13 mouse cellular contexts compared by ENCODE assay signal in genomic region chr1:73987705-73988201, GRCm38 (mm10).
DNase-seq lines count a peak whose midpoint lies in the region; ATAC-seq and TF ChIP-seq lines count a peak whose summit lies in the region.
"Had no signal": no experiment of that assay in that cellular context is flagged by ENCODE, and none has a peak within 500 bp of the region (broad histone marks: within the 10 kb centered on the region; RNA-seq: fewer than 3 reads in every experiment).

No protein-coding gene starts in this region.

- peaks cover 66% of the 10 kb centered on the region for H3K36me3 ChIP-seq in lung, embryonic 15.5 days
- H3K36me3 ChIP-seq in forebrain, embryonic 11.5 days (ENCODE audit: control insufficient read depth, insufficient read depth, low read length), result no peaks in the 10 kb centered on the region
- H3K36me3 ChIP-seq: forebrain, embryonic 15.5 days had no signal

- 31% methylated on average over 8 of the region's 9 CpGs for WGBS in lung, embryonic 15.5 days
- 61% methylated on average over 6 of the region's 9 CpGs for WGBS in forebrain, embryonic 11.5 days

- ATAC-seq in lung, embryonic 15.5 days (ENCODE audit: borderline replicate concordance, extremely low read depth, low FRiP score, low TSS enrichment), result peak; percentile 52
- ATAC-seq in forebrain, embryonic 11.5 days (replicated peaks; ENCODE audit: low FRiP score), result no peak
- ATAC-seq: forebrain, embryonic 15.5 days had no signal

- H3K27ac ChIP-seq in gastrocnemius, adult 2 months, result peak overlapping the region; percentile 81
- peak overlapping the region; percentile 66 for H3K27ac ChIP-seq in lung, embryonic 15.5 days
- no peak overlapping the region for H3K27ac ChIP-seq in forebrain, embryonic 11.5 days (ENCODE audit: low read depth, low read length)
- H3K27ac ChIP-seq: forebrain, embryonic 15.5 days had no signal

- H3K4me1 ChIP-seq in lung, embryonic 15.5 days, result peaks cover 43% of the 10 kb centered on the region
- no peaks in the 10 kb centered on the region for H3K4me1 ChIP-seq in forebrain, embryonic 11.5 days (replicated peaks; ENCODE audit: control insufficient read depth, insufficient read depth, low read length)
- H3K4me1 ChIP-seq: forebrain, embryonic 15.5 days had no signal

- H3K27me3 ChIP-seq in lung, embryonic 15.5 days, result no peaks in the 10 kb centered on the region
- H3K27me3 ChIP-seq in forebrain, embryonic 11.5 days (ENCODE audit: control insufficient read depth, insufficient read depth, low read length), result no peaks in the 10 kb centered on the region
- H3K27me3 ChIP-seq: forebrain, embryonic 15.5 days had no signal

- TF ChIP-seq CTCF in gastrocnemius, adult 2 months (IDR thresholded peaks at IDR 0.05), result no peak

- H3K4me3 ChIP-seq in gastrocnemius, adult 2 months, result peak overlapping the region; percentile 19; the same call in 1 of the 2 replicates
- H3K4me3 ChIP-seq in lung, embryonic 15.5 days, result no peak overlapping the region
- H3K4me3 ChIP-seq in forebrain, embryonic 11.5 days (ENCODE audit: low read depth, low read length), result no peak overlapping the region
- H3K4me3 ChIP-seq: forebrain, embryonic 15.5 days had no signal

- H3K4me2 ChIP-seq in lung, embryonic 15.5 days, result no peak overlapping the region
- H3K4me2 ChIP-seq in forebrain, embryonic 11.5 days (ENCODE audit: low read depth, low read length, severe bottlenecking), result no peak overlapping the region
- H3K4me2 ChIP-seq: forebrain, embryonic 15.5 days had no signal

- intact Hi-C loops in gastrocnemius, adult 2 months (cut with DNase I), result no loop called here
- intact Hi-C loops in gastrocnemius, postnatal 36 days (cut with DNase I), result loop anchor here (2.0 kb wide), 1 partner anchor 85 kb away; no protein-coding TSS in a partner anchor
- intact Hi-C loops in left cerebral cortex, postnatal 4 days (cut with DNase I), result loop anchor here (2.0 to 5.0 kb wide), 2 partner anchors 65 to 85 kb away; no protein-coding TSS in a partner anchor

- DNase-seq in gastrocnemius, adult 2 months, result peak; percentile 54
- no peak for DNase-seq in gastrocnemius, postnatal 36 days
- DNase-seq in heart, adult 18-20 months, result peak; percentile 82 to 93
- peak; percentile 61 for DNase-seq in kidney, adult 18-20 months
- no peak for DNase-seq in forebrain, embryonic 11.5 days (ENCODE audit: low spot score)
- no peak for DNase-seq in left cerebral cortex, postnatal 4 days
- DNase-seq in right cerebral cortex, postnatal 14 days, result no peak
- DNase-seq: B cell, adult 2 months; cerebellum, postnatal 10 days; layer of hippocampus, postnatal 36 days; right cerebral cortex, postnatal 25 days had no signal

- H3K9ac ChIP-seq in lung, embryonic 15.5 days, result no peak overlapping the region
- no peak overlapping the region for H3K9ac ChIP-seq in forebrain, embryonic 11.5 days (ENCODE audit: low read length)
- H3K9ac ChIP-seq: forebrain, embryonic 15.5 days had no signal

- H3K9me3 ChIP-seq in lung, embryonic 15.5 days, result no peaks in the 10 kb centered on the region
- H3K9me3 ChIP-seq in forebrain, embryonic 11.5 days (ENCODE audit: control insufficient read depth, low read length), result no peaks in the 10 kb centered on the region
- H3K9me3 ChIP-seq: forebrain, embryonic 15.5 days had no signal

Comparison
In these comparisons a context has a peak if more than half of its experiments do, and no peak if none do; other contexts are left out.
1. DNase-seq: peak in gastrocnemius, adult 2 months (single experiment), heart, adult 18-20 months (2 of 2) and kidney, adult 18-20 months (single experiment); none in gastrocnemius, postnatal 36 days (0 of 2), forebrain, embryonic 11.5 days (single experiment), left cerebral cortex, postnatal 4 days (single experiment) and right cerebral cortex, postnatal 14 days (single experiment).